Mouse (Mus musculus) bone marrow, adult 2 months (tissue): ENCODE measurements at regions not wholly inside any gene's neighbourhood (a gene's known extent, or its start where the extent isn't known, plus 50 kb on each side); places are given as distances from the start of the nearest gene placed in this dataset.

Experiments used
- CTCF ChIP-seq: fragments of 200-500 bp; IDR thresholded peaks from 2 replicates; pipeline ENCODE4 v1.5.1; 2011; ENCODE audit warnings: low read length, control low read depth; ENCODE audit not compliant: control insufficient read depth, insufficient read depth
- POLR2A ChIP-seq: fragments of 200-500 bp; IDR thresholded peaks from 2 replicates; pipeline ENCODE4 v1.6.1; 2011; ENCODE audit warnings: low read depth, mild to moderate bottlenecking, control low read depth, low read length, borderline replicate concordance; ENCODE audit not compliant: control insufficient read depth

- TF ChIP-seq CTCF (no peak), POLR2A (no peak)
Measured at GRCm38 (mm10) chr19:45302548-45303241, 60.8 kb upstream of the Btrc start.
